ENCODE assay signal across 15 mouse cellular contexts in genomic region chr7:140970931-140971330, GRCm38 (mm10). TPM values are rescaled to one million over a fixed set of nuclear protein-coding genes. Genes with fewer than 3 reads are reported as not detected.
DNase-seq lines count a peak whose midpoint lies in the region; ATAC-seq and TF ChIP-seq lines count a peak whose summit lies in the region.
"Had no signal": no experiment of that assay in that cellular context is flagged by ENCODE, and none has a peak within 500 bp of the region (broad histone marks: within the 10 kb centered on the region; RNA-seq: fewer than 3 reads in every experiment).

No protein-coding gene starts in this region.

- H3K27me3 ChIP-seq in embryonic facial prominence, embryonic 12.5 days: no peaks in the 10 kb centered on the region
- peaks cover 36% of the 10 kb centered on the region for H3K27me3 ChIP-seq in embryonic facial prominence, embryonic 10.5 days (replicated peaks; ENCODE audit: low read depth, poor library complexity, severe bottlenecking)
- H3K27me3 ChIP-seq in kidney, embryonic 16.5 days (ENCODE audit: insufficient read depth, low read length): no peaks in the 10 kb centered on the region
- H3K27me3 ChIP-seq in limb, embryonic 15.5 days: no peaks in the 10 kb centered on the region

- no peak for DNase-seq in embryonic facial prominence, embryonic 10.5 days (ENCODE audit: low spot score)
- DNase-seq in kidney, postnatal 36 days: no peak
- no peak for DNase-seq in ES-E14 (ENCODE audit: low read depth, low spot score)
- DNase-seq in layer of hippocampus, adult 11-12 months (ENCODE audit: low spot score): no peak
- DNase-seq in adrenal gland, postnatal 4 days (ENCODE audit: low spot score in 2 of 2): no peak
- DNase-seq: cerebellum, postnatal 36 days; right cerebral cortex, adult 18-20 months had no signal

- H3K4me3 ChIP-seq in embryonic facial prominence, embryonic 12.5 days: no peak overlapping the region
- no peak overlapping the region for H3K4me3 ChIP-seq in embryonic facial prominence, embryonic 10.5 days
- no peak overlapping the region for H3K4me3 ChIP-seq in kidney, embryonic 16.5 days (ENCODE audit: low read length)
- H3K4me3 ChIP-seq in ES-E14 (ENCODE audit: insufficient read depth in 1 of 2, low read depth in 1 of 2, low read length in 2 of 2, poor library complexity in 1 of 2, severe bottlenecking in 1 of 2): no peak overlapping the region
- H3K4me3 ChIP-seq in limb, embryonic 15.5 days: no peak overlapping the region

- H3K9ac ChIP-seq in embryonic facial prominence, embryonic 12.5 days: no peak overlapping the region
- no peak overlapping the region for H3K9ac ChIP-seq in kidney, embryonic 16.5 days (replicated peaks; ENCODE audit: low read length)
- H3K9ac ChIP-seq in ES-E14 (ENCODE audit: insufficient read depth, low read depth, low read length, poor library complexity, severe bottlenecking): no peak overlapping the region
- no peak overlapping the region for H3K9ac ChIP-seq in limb, embryonic 15.5 days

- ATAC-seq in embryonic facial prominence, embryonic 12.5 days (ENCODE audit: insufficient number of reproducible peaks, insufficient read depth, low FRiP score, low TSS enrichment): 0 out of 2 replicates have a peak, but pooled peaks have one; percentile 45
- no peak for ATAC-seq in kidney, embryonic 16.5 days (ENCODE audit: low FRiP score, low TSS enrichment)
- ATAC-seq in limb, embryonic 15.5 days (ENCODE audit: insufficient number of reproducible peaks, low FRiP score, low TSS enrichment, low read depth): no peak

- H3K9me3 ChIP-seq in embryonic facial prominence, embryonic 12.5 days: no peaks in the 10 kb centered on the region
- H3K9me3 ChIP-seq in embryonic facial prominence, embryonic 10.5 days: no peaks in the 10 kb centered on the region
- H3K9me3 ChIP-seq in kidney, embryonic 16.5 days (ENCODE audit: low read length): no peaks in the 10 kb centered on the region
- no peaks in the 10 kb centered on the region for H3K9me3 ChIP-seq in ES-E14 (ENCODE audit: control insufficient read depth, insufficient read depth, low read depth, low read length)
- no peaks in the 10 kb centered on the region for H3K9me3 ChIP-seq in limb, embryonic 15.5 days

- H3K27ac ChIP-seq in embryonic facial prominence, embryonic 12.5 days: no peak overlapping the region
- no peak overlapping the region for H3K27ac ChIP-seq in embryonic facial prominence, embryonic 10.5 days (replicated peaks)
- peak overlapping the region; percentile 82; the same call in 1 of the 2 replicates for H3K27ac ChIP-seq in kidney, embryonic 16.5 days (ENCODE audit: low read length)
- H3K27ac ChIP-seq in ES-E14 (ENCODE audit: insufficient read depth, low read depth, low read length, poor library complexity, severe bottlenecking): peak overlapping the region; percentile 17; the same call in 1 of the 2 replicates
- H3K27ac ChIP-seq in limb, embryonic 15.5 days: peak overlapping the region; percentile 82
- H3K27ac ChIP-seq: macrophage had no signal

- no peak overlapping the region for H3K4me2 ChIP-seq in embryonic facial prominence, embryonic 12.5 days (replicated peaks)
- no peak overlapping the region for H3K4me2 ChIP-seq in kidney, embryonic 16.5 days (replicated peaks; ENCODE audit: low read depth, low read length)
- no peak overlapping the region for H3K4me2 ChIP-seq in limb, embryonic 15.5 days

- peaks cover 27% of the 10 kb centered on the region for H3K4me1 ChIP-seq in embryonic facial prominence, embryonic 12.5 days
- peaks cover 55% of the 10 kb centered on the region for H3K4me1 ChIP-seq in embryonic facial prominence, embryonic 10.5 days
- H3K4me1 ChIP-seq in kidney, embryonic 16.5 days (ENCODE audit: insufficient read depth, low read length): peaks cover 46% of the 10 kb centered on the region
- peaks cover 23 to 51% of the 10 kb centered on the region in 2 experiments for H3K4me1 ChIP-seq in ES-E14 (ENCODE audit: control insufficient read depth in 2 of 2, insufficient read depth in 2 of 2, low read length in 2 of 2, poor library complexity in 1 of 2)
- H3K4me1 ChIP-seq in limb, embryonic 15.5 days: peaks cover 52% of the 10 kb centered on the region

- 45% methylated on average over 7 of the region's 7 CpGs for WGBS in embryonic facial prominence, embryonic 12.5 days
- 55% methylated on average over 7 of the region's 7 CpGs for WGBS in embryonic facial prominence, embryonic 10.5 days
- 47% methylated on average over 7 of the region's 7 CpGs for WGBS in kidney, embryonic 16.5 days
- WGBS in limb, embryonic 15.5 days: 43% methylated on average over 7 of the region's 7 CpGs

- in situ Hi-C loops in ES-E14 (cut with MboI; ENCODE audit: low sequenced_read_pairs in 2 of 2, unreplicated experiment in 2 of 2): no loop called here

- H3K36me3 ChIP-seq in embryonic facial prominence, embryonic 12.5 days: no peaks in the 10 kb centered on the region
- no peaks in the 10 kb centered on the region for H3K36me3 ChIP-seq in embryonic facial prominence, embryonic 10.5 days (replicated peaks)
- H3K36me3 ChIP-seq in kidney, embryonic 16.5 days (ENCODE audit: insufficient read depth, low read length): no peaks in the 10 kb centered on the region
- peaks cover 9% of the 10 kb centered on the region; the same call in 1 of the 2 replicates for H3K36me3 ChIP-seq in ES-E14 (ENCODE audit: control insufficient read depth, insufficient read depth, low read length, poor library complexity, severe bottlenecking)
- no peaks in the 10 kb centered on the region for H3K36me3 ChIP-seq in limb, embryonic 15.5 days

TF ChIP-seq in ES-E14, 5 proteins besides CTCF, POLR2A, EP300 and RAD21:
- TF ChIP-seq HCFC1 (IDR thresholded peaks at IDR 0.05; ENCODE audit: borderline replicate concordance, insufficient read depth, low read length) (no peak), ZNF384 (IDR thresholded peaks at IDR 0.05; ENCODE audit: low read depth, low read length) (no peak), ZC3H11A (IDR thresholded peaks at IDR 0.05; ENCODE audit: borderline replicate concordance, low read depth, low read length) (no peak), MAFK (IDR thresholded peaks at IDR 0.05; ENCODE audit: insufficient read depth, low read depth, low read length) (no peak), CHD2 (IDR thresholded peaks at IDR 0.05; ENCODE audit: low read depth, low read length) (no peak)

RNA-seq across cellular contexts. Expression of gene Ifitm1, which starts 3.9 kb away (rescaled TPM):
- polyA plus RNA-seq in embryonic facial prominence, embryonic 12.5 days (2016; fragmentation: Nextera tagmentation; extraction: Ambion mirVana): 35.5 and 37.6 TPM in 2 replicates
- 8.7 and 13.4 TPM in 2 replicates for polyA plus RNA-seq in embryonic facial prominence, embryonic 10.5 days (2016; fragmentation: Nextera tagmentation; extraction: Ambion mirVana)
- 64.6 and 72.4 TPM in 2 replicates for polyA plus RNA-seq in kidney, embryonic 16.5 days (2015; fragmentation: Nextera tagmentation; extraction: Ambion mirVana)
- total RNA-seq in ES-E14 (2012; rRNA removed): 274 and 585 TPM in 2 replicates
- 71.7 and 74.6 TPM in 2 replicates for polyA plus RNA-seq in limb, embryonic 15.5 days (2015; fragmentation: Nextera tagmentation; extraction: Ambion mirVana)
- total RNA-seq in adrenal gland, postnatal 4 days (2021): 10 to 100 TPM in 1 of 2 experiments, 1 to 10 TPM in 1; 8.0 to 13.7 TPM

RNA-seq across cellular contexts. Expression of gene Ifitm2, which starts 15.1 kb away (rescaled TPM):
- 864 and 899 TPM in 2 replicates for polyA plus RNA-seq in embryonic facial prominence, embryonic 12.5 days (2016; fragmentation: Nextera tagmentation; extraction: Ambion mirVana)
- polyA plus RNA-seq in embryonic facial prominence, embryonic 10.5 days (2016; fragmentation: Nextera tagmentation; extraction: Ambion mirVana): 602 and 668 TPM in 2 replicates
- 991 and 995 TPM in 2 replicates for polyA plus RNA-seq in kidney, embryonic 16.5 days (2015; fragmentation: Nextera tagmentation; extraction: Ambion mirVana)
- total RNA-seq in ES-E14 (2012; rRNA removed): 679 and 1,158 TPM in 2 replicates
- 1,488 and 1,547 TPM in 2 replicates for polyA plus RNA-seq in limb, embryonic 15.5 days (2015; fragmentation: Nextera tagmentation; extraction: Ambion mirVana)
- total RNA-seq in adrenal gland, postnatal 4 days (2021): 100 to 1,000 TPM; 508 to 623 TPM

RNA-seq across cellular contexts. Expression of gene Gm45717, which starts 15.2 kb away (rescaled TPM):
- 0.65 TPM in 1 of 2 replicates, not detected in the other for polyA plus RNA-seq in embryonic facial prominence, embryonic 12.5 days (2016; fragmentation: Nextera tagmentation; extraction: Ambion mirVana)
- 0.52 TPM in 1 of 2 replicates, not detected in the other for polyA plus RNA-seq in embryonic facial prominence, embryonic 10.5 days (2016; fragmentation: Nextera tagmentation; extraction: Ambion mirVana)
- 0.76 TPM in 1 of 2 replicates, not detected in the other for polyA plus RNA-seq in kidney, embryonic 16.5 days (2015; fragmentation: Nextera tagmentation; extraction: Ambion mirVana)
- not detected in 2 replicates for total RNA-seq in ES-E14 (2012; rRNA removed)
- 0.47 TPM in 1 of 2 replicates, not detected in the other for polyA plus RNA-seq in limb, embryonic 15.5 days (2015; fragmentation: Nextera tagmentation; extraction: Ambion mirVana)
- not detected for total RNA-seq in adrenal gland, postnatal 4 days (2021)
- total RNA-seq: hematopoietic stem cell, adult 5-6 weeks; left cerebral cortex, postnatal 25 days; MEL had no signal
- polyA plus RNA-seq: large intestine, adult 2 months; macrophage had no signal

RNA-seq across cellular contexts. Expression of gene Ifitm5, which starts 20.8 kb away (rescaled TPM):
- polyA plus RNA-seq in embryonic facial prominence, embryonic 12.5 days (2016; fragmentation: Nextera tagmentation; extraction: Ambion mirVana): 4.2 and 4.5 TPM in 2 replicates
- 2.9 and 3.8 TPM in 2 replicates for polyA plus RNA-seq in embryonic facial prominence, embryonic 10.5 days (2016; fragmentation: Nextera tagmentation; extraction: Ambion mirVana)
- 4.2 and 5.8 TPM in 2 replicates for polyA plus RNA-seq in kidney, embryonic 16.5 days (2015; fragmentation: Nextera tagmentation; extraction: Ambion mirVana)
- 7.7 and 18.6 TPM in 2 replicates for total RNA-seq in ES-E14 (2012; rRNA removed)
- 46.1 and 62.9 TPM in 2 replicates for polyA plus RNA-seq in limb, embryonic 15.5 days (2015; fragmentation: Nextera tagmentation; extraction: Ambion mirVana)
- 1 to 10 TPM; 2.6 to 2.8 TPM for total RNA-seq in adrenal gland, postnatal 4 days (2021)
- total RNA-seq: hematopoietic stem cell, adult 5-6 weeks; left cerebral cortex, postnatal 25 days had no signal

RNA-seq across cellular contexts. Expression of gene Pgghg, which starts 29.7 kb away (rescaled TPM):
- polyA plus RNA-seq in embryonic facial prominence, embryonic 12.5 days (2016; fragmentation: Nextera tagmentation; extraction: Ambion mirVana): 23.0 and 24.4 TPM in 2 replicates
- polyA plus RNA-seq in embryonic facial prominence, embryonic 10.5 days (2016; fragmentation: Nextera tagmentation; extraction: Ambion mirVana): 13.5 and 14.3 TPM in 2 replicates
- polyA plus RNA-seq in kidney, embryonic 16.5 days (2015; fragmentation: Nextera tagmentation; extraction: Ambion mirVana): 25.3 and 26.6 TPM in 2 replicates
- 10.0 and 12.5 TPM in 2 replicates for total RNA-seq in ES-E14 (2012; rRNA removed)
- 23.1 and 24.9 TPM in 2 replicates for polyA plus RNA-seq in limb, embryonic 15.5 days (2015; fragmentation: Nextera tagmentation; extraction: Ambion mirVana)
- 10 to 100 TPM; 41.5 to 44.5 TPM for total RNA-seq in adrenal gland, postnatal 4 days (2021)

Comparison
In these comparisons a context has a peak if more than half of its experiments do, and no peak if none do; other contexts are left out.
1. H3K27ac ChIP-seq: peak in kidney, embryonic 16.5 days (single experiment), ES-E14 (single experiment) and limb, embryonic 15.5 days (single experiment); none in embryonic facial prominence, embryonic 12.5 days (single experiment) and embryonic facial prominence, embryonic 10.5 days (single experiment).